Mouse (Mus musculus): ENCODE results near the gene Dffb.

- TF ChIP-seq POLR2A (IDR thresholded peaks at IDR 0.05; ENCODE audit: low read depth, low read length) (no peak), CTCF (IDR thresholded peaks at IDR 0.05; ENCODE audit: extremely low read depth, insufficient read depth, insufficient read length, insufficient replicate concordance) (no peak)
These were observed 351 bp upstream of the Dffb start for GRCm38 (mm10) chr4:153975292-153975662.

All from spleen, adult 2 months (tissue).